Mouse (Mus musculus) B cell, adult 67 days (primary cell): ENCODE data around the gene Hist1h2bh. TPM values are rescaled to one million over a fixed set of nuclear protein-coding genes. Genes with fewer than 3 reads are reported as not detected.

Experiments used
- total RNA-seq, 2 experiments: library from RNA; stranded (reverse); gene quantifications; 4 replicates each; pipeline ENCODE4 v1.2.4; 2023

The Hist1h2bh gene
- total RNA-seq, 2 experiments from 2014 or later = 10.0 to 13.0 TPM

Other genes with a start within 250 kb of the Hist1h2bh start
- gene Zfp322a, start 174.2 kb downstream of the Hist1h2bh start, total RNA-seq = 10 to 100 TPM; 20.6 to 20.7 TPM
- 10 to 100 TPM; 17.4 to 18.2 TPM for gene Abt1, start 119.5 kb downstream of the Hist1h2bh start, total RNA-seq
- gene Btn1a1, start 77.5 kb downstream of the Hist1h2bh start, total RNA-seq = not detected
- gene Btn2a2, start 54.5 kb downstream of the Hist1h2bh start, total RNA-seq = under 1 TPM; 0.65 to 0.67 TPM
- gene Hist1h4h, start 12.3 kb downstream of the Hist1h2bh start, total RNA-seq = 100 to 1,000 TPM; 457 TPM
- gene Hist1h2af, start 9.5 kb downstream of the Hist1h2bh start, total RNA-seq = 10 to 100 TPM; 21.3 to 28.8 TPM
- 1 to 10 TPM; 1.4 to 6.9 TPM for gene Hist1h3g, start 8.0 kb downstream of the Hist1h2bh start, total RNA-seq
- 100 to 1,000 TPM; 111 to 119 TPM for gene Hist1h3f, start 660 bp upstream of the Hist1h2bh start, total RNA-seq
- gene Hist1h4f, start 8.3 kb upstream of the Hist1h2bh start, total RNA-seq = 10 to 100 TPM; 55.2 to 82.9 TPM
- 10 to 100 TPM; 31.1 to 36.2 TPM for gene Hist1h1d, start 9.9 kb upstream of the Hist1h2bh start, total RNA-seq
- gene Hist1h3e, start 19.0 kb upstream of the Hist1h2bh start, total RNA-seq = 100 to 1,000 TPM; 326 to 342 TPM
- 10 to 100 TPM; 29.2 to 42.2 TPM for gene Hist1h2ae, start 27.8 kb upstream of the Hist1h2bh start, total RNA-seq
- gene Hist1h2bg, start 28.0 kb upstream of the Hist1h2bh start, total RNA-seq = 100 to 1,000 TPM; 649 to 669 TPM
- 100 to 1,000 TPM; 327 to 367 TPM for gene Hist1h2bf, start 30.8 kb upstream of the Hist1h2bh start, total RNA-seq
- gene Hist1h2ad, start 31.0 kb upstream of the Hist1h2bh start, total RNA-seq = 10 to 100 TPM; 42.6 to 61.1 TPM
- 10 to 100 TPM; 40.0 to 45.0 TPM for gene Hist1h3d, start 32.4 kb upstream of the Hist1h2bh start, total RNA-seq
- 100 to 1,000 TPM; 183 to 195 TPM for gene Hist1h4d, start 38.2 kb upstream of the Hist1h2bh start, total RNA-seq
- gene Hist1h2be, start 77.7 kb upstream of the Hist1h2bh start, total RNA-seq = 10 to 100 TPM; 41.6 to 47.3 TPM
- gene Hist1h1e, start 79.2 kb upstream of the Hist1h2bh start, total RNA-seq = 100 to 1,000 TPM; 385 to 413 TPM
- gene Hist1h2ac, start 140.6 kb upstream of the Hist1h2bh start, total RNA-seq = 10 to 100 TPM; 12.5 to 15.6 TPM
- gene Hist1h2bc, start 140.8 kb upstream of the Hist1h2bh start, total RNA-seq = 10 to 100 TPM; 24.1 to 30.1 TPM
- under 1 TPM; 0.65 to 0.84 TPM for gene Hist1h1t, start 152.4 kb upstream of the Hist1h2bh start, total RNA-seq
- 100 to 1,000 TPM; 222 to 255 TPM for gene Hist1h4c, start 155.1 kb upstream of the Hist1h2bh start, total RNA-seq
- 1 to 10 TPM in 1 of 2 experiments, not detected in 1; 1.9 TPM for gene Hfe, start 167.5 kb upstream of the Hist1h2bh start, total RNA-seq
- 1,000 to 10,000 TPM in 1 of 2 experiments, 100 to 1,000 TPM in 1; 877 to 1,039 TPM for gene Hist1h1c, start 195.4 kb upstream of the Hist1h2bh start, total RNA-seq
- 1 to 10 TPM; 6.8 to 7.4 TPM for gene Hist1h3c, start 202.2 kb upstream of the Hist1h2bh start, total RNA-seq
- gene Hist1h2bb, start 203.3 kb upstream of the Hist1h2bh start, total RNA-seq = 10 to 100 TPM; 85.2 to 91.3 TPM
- gene Hist1h2ab, start 207.7 kb upstream of the Hist1h2bh start, total RNA-seq = 100 to 1,000 TPM; 102 to 130 TPM
- 10 to 100 TPM; 41.3 to 45.0 TPM for gene Hist1h3b, start 208.9 kb upstream of the Hist1h2bh start, total RNA-seq
- gene Hist1h4b, start 213.6 kb upstream of the Hist1h2bh start, total RNA-seq = 100 to 1,000 TPM in 1 of 2 experiments, 10 to 100 TPM in 1; 90.1 to 106 TPM
- 100 to 1,000 TPM; 142 to 168 TPM for gene Hist1h4a, start 217.8 kb upstream of the Hist1h2bh start, total RNA-seq
- 100 to 1,000 TPM; 448 to 459 TPM for gene Hist1h3a, start 219.0 kb upstream of the Hist1h2bh start, total RNA-seq
- 10 to 100 TPM; 39.6 TPM for gene Hist1h1a, start 220.3 kb upstream of the Hist1h2bh start, total RNA-seq
- gene Trim38, start 226.5 kb upstream of the Hist1h2bh start, total RNA-seq = not detected